Mouse (Mus musculus): ENCODE measurements around the gene Tmem240.

- TF ChIP-seq CTCF (IDR thresholded peaks at IDR 0.05; ENCODE audit: control insufficient read depth, insufficient read depth, insufficient replicate concordance, low read depth, low read length) (no peak), POLR2A (IDR thresholded peaks at IDR 0.05; ENCODE audit: control insufficient read depth, low read depth, low read length) (no peak)
Measured at GRCm38 (mm10) chr4:155746036-155746548, 11.5 kb downstream of the Tmem240 start.
